11 mouse cellular contexts compared by ENCODE assay signal in genomic region chr4:33466970-33467399, GRCm38 (mm10).
DNase-seq lines count a peak whose midpoint lies in the region; ATAC-seq lines count a peak whose summit lies in the region.
"Had no signal": no experiment of that assay in that cellular context is flagged by ENCODE, and none has a peak within 500 bp of the region (broad histone marks: within the 10 kb centered on the region; RNA-seq: fewer than 3 reads in every experiment).

No protein-coding gene starts in this region.

- H3K27me3 ChIP-seq in liver, embryonic 16.5 days (ENCODE audit: control insufficient read depth, insufficient read depth, low read depth, low read length), result no peaks in the 10 kb centered on the region
- H3K27me3 ChIP-seq in embryonic facial prominence, embryonic 10.5 days (replicated peaks; ENCODE audit: low read depth, poor library complexity, severe bottlenecking), result no peaks in the 10 kb centered on the region
- H3K27me3 ChIP-seq: limb, embryonic 15.5 days had no signal

- no peaks in the 10 kb centered on the region for H3K36me3 ChIP-seq in liver, embryonic 16.5 days (ENCODE audit: control insufficient read depth, insufficient read depth)
- peaks cover 16% of the 10 kb centered on the region for H3K36me3 ChIP-seq in embryonic facial prominence, embryonic 10.5 days (replicated peaks)
- H3K36me3 ChIP-seq: limb, embryonic 15.5 days had no signal

- 10% methylated on average over 2 of the region's 2 CpGs for WGBS in liver, embryonic 16.5 days (ENCODE audit: insufficient replicate concordance)
- 85% methylated on average over 2 of the region's 2 CpGs for WGBS in embryonic facial prominence, embryonic 10.5 days

- DNase-seq in gastrocnemius, adult 18-20 months (ENCODE audit: low spot score), result peak; percentile 11
- DNase-seq in gastrocnemius, postnatal 25 days, result no peak
- peak; percentile 83 for DNase-seq in c-Kit-positive CD71-positive TER-119-positive erythroid progenitor cells, embryonic 14.5 days (ENCODE audit: low spot score)
- no peak for DNase-seq in embryonic facial prominence, embryonic 10.5 days (ENCODE audit: low spot score)
- no peak for DNase-seq in left cerebral cortex, adult 18-20 months (ENCODE audit: low spot score in 2 of 2)
- DNase-seq in frontal cortex, postnatal 14 days (ENCODE audit: low spot score in 2 of 2), result no peak
- DNase-seq: cerebellum, postnatal 10 days; gastrocnemius, adult 2 months had no signal

- no peak overlapping the region for H3K4me3 ChIP-seq in liver, embryonic 16.5 days (ENCODE audit: low read depth, low read length)
- no peak overlapping the region for H3K4me3 ChIP-seq in embryonic facial prominence, embryonic 10.5 days
- H3K4me3 ChIP-seq: gastrocnemius, adult 2 months; limb, embryonic 15.5 days had no signal

- no peaks in the 10 kb centered on the region for H3K9me3 ChIP-seq in liver, embryonic 16.5 days (replicated peaks; ENCODE audit: control insufficient read depth, low read length)
- no peaks in the 10 kb centered on the region for H3K9me3 ChIP-seq in embryonic facial prominence, embryonic 10.5 days
- H3K9me3 ChIP-seq: limb, embryonic 15.5 days had no signal

- peaks cover 43% of the 10 kb centered on the region for H3K4me1 ChIP-seq in liver, embryonic 16.5 days (ENCODE audit: control insufficient read depth, low read depth, low read length)
- no peaks in the 10 kb centered on the region for H3K4me1 ChIP-seq in embryonic facial prominence, embryonic 10.5 days
- H3K4me1 ChIP-seq: limb, embryonic 15.5 days had no signal

- H3K27ac ChIP-seq in liver, embryonic 16.5 days (ENCODE audit: low read length), result peak overlapping the region; percentile 99
- H3K27ac ChIP-seq in embryonic facial prominence, embryonic 10.5 days (replicated peaks), result no peak overlapping the region
- H3K27ac ChIP-seq: gastrocnemius, adult 2 months; limb, embryonic 15.5 days had no signal

- peak overlapping the region; percentile 60 for H3K9ac ChIP-seq in liver, embryonic 16.5 days (ENCODE audit: low read depth, low read length)
- H3K9ac ChIP-seq: limb, embryonic 15.5 days had no signal

- peak overlapping the region; percentile 63 for H3K4me2 ChIP-seq in liver, embryonic 16.5 days (ENCODE audit: low read depth, low read length)
- H3K4me2 ChIP-seq: limb, embryonic 15.5 days had no signal

- peak; percentile 42 for ATAC-seq in CD4-positive, CD25-positive, alpha-beta regulatory T cell, adult 4 months
- peak; percentile 92 for ATAC-seq in liver, embryonic 16.5 days (ENCODE audit: low read depth)

Comparison
In these comparisons a context has a peak if more than half of its experiments do, and no peak if none do; other contexts are left out.
1. DNase-seq: peak in gastrocnemius, adult 18-20 months (single experiment) and c-Kit-positive CD71-positive TER-119-positive erythroid progenitor cells, embryonic 14.5 days (single experiment); none in gastrocnemius, postnatal 25 days (single experiment), embryonic facial prominence, embryonic 10.5 days (single experiment), left cerebral cortex, adult 18-20 months (0 of 2) and frontal cortex, postnatal 14 days (0 of 2).